Mouse (Mus musculus) cerebellum, postnatal 36 days (tissue): ENCODE measurements around the gene Rabl2.
A peak's percentile ranks its signal among the peaks of the same experiment; 100 is the strongest.

Experiments used
- DNase-seq, 2 experiments: peaks; one replicate each; pipeline ENCODE4 v3.0.0; 2021 to 2022; ENCODE audit warnings: mixed read lengths in 2 of 2

The Rabl2 gene

DNA sequence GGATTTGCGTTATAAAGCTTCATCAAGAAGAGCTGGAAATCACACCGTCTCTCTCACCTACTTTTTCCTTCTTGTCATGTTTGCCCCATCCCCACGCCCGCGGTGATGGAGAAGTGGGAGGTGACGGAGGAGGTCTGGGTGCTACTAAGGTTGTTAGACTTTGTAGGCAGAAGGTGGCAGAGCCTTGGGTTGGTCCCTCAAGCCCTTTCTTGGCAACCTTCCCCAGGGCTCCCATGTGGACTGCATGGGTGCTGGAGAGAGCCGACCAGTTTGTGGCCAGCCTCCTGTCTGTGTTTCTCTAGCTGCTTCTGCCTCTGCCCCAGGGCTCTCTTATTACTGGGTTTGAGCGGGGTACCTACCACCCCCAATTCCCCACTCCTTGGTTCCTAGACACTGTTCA, 41.2 kb downstream of the Rabl2 start:
- DNase-seq = no peak

DNA sequence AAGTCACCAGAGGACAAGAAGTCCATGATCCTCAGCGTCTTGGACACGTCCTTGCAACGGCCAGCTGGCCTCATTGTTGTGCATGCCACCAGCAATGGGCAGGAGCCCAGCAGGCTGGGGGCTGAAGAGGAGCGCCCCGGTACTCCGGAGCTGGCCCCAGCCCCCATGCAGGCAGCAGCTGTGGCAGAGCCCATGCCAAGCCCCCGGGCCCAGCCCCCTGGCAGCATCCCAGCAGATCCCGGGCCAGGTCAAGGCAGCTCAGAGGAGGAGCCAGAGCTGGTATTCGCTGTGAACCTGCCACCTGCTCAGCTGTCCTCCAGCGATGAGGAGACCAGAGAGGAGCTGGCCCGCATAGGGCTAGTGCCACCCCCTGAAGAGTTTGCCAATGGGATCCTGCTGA, 42.9 kb downstream of the Rabl2 start:
- DNase-seq = peak; percentile 88 to 95

DNA sequence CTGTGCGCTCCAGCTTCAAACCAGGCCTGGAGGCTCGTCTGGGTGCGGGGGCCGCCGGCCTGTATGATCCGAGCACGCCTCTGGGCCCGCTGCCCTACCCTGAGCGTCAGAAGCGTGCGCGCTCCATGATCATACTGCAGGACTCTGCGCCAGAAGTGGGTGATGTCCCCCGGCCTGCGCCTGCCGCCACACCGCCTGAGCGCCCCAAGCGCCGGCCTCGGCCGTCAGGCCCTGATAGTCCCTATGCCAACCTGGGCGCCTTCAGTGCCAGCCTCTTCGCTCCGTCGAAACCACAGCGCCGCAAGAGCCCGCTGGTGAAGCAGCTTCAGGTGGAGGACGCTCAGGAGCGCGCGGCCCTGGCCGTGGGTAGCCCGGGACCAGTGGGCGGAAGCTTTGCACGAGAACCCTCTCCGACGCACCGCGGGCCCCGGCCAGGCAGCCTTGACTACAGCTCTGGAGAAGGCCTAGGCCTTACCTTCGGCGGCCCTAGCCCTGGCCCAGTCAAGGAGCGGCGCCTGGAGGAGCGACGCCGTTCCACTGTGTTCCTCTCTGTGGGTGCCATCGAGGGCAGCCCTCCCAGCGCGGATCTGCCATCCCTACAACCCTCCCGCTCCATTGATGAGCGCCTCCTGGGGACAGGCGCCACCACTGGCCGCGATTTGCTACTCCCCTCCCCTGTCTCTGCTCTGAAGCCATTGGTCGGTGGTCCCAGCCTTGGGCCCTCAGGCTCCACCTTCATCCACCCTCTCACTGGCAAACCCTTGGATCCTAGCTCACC, 43.7 kb downstream of the Rabl2 start:
- peak in 1 of 2 experiments; percentile 54 for DNase-seq

DNA sequence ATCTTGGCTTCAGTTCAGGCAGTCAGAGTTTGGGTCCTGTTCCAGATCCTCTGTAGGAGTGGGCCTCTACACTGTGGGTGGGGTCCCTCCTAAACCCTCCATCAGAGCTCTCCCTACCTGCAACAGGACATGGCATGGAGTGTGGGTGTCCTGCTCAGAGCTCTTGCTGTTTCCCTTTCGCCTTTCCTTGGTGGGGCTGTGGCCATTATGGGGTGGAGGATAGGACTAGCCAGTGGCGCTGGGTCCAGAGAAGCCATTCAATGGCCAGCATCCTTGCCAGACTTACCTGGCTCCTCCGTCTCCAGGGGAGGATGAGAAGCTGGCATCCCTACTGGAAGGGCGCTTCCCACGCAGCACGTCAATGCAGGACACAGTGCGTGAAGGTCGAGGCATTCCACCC, 44.4 kb downstream of the Rabl2 start:
- DNase-seq = no peak

DNA sequence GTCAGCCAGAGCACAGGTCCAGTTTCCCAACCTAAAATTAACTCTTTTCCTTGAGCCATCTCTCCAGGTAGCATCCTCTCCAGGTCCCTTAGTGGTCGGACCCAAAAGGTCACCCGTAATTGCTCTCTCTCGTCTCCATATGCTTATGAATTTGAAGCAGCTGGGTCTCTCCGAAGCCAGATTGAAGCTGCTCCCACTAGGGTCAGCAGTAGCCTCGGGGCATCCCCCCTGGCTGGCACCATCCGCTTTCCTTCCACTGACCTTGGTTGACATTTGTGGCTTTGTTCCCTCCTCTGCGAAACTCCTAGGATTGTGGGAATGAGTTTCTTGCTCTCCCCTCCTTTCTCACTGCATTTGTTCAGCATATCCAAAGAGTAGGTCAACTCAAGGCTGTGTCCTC, 47.6 kb downstream of the Rabl2 start:
- DNase-seq = peak in 1 of 2 experiments; percentile 65

DNA sequence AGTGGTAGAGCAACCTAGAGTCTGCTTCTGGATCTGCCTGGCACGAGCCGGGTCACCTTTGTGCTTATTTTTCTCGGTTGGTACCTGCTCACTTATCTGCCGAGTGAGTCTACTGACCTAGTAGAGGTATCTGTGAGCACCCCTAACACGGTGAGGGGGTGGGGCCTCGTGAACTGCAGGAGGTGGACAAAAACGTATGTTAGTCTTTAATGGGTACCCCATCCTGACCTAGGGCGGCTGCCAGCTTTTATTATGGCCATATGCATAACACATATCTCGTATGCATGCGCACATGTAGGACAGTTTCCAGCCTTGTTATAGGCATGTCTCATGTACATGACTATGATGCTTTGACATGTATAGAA, 57.9 kb downstream of the Rabl2 start:
- peak in 1 of 2 experiments; percentile 21 for DNase-seq

DNA sequence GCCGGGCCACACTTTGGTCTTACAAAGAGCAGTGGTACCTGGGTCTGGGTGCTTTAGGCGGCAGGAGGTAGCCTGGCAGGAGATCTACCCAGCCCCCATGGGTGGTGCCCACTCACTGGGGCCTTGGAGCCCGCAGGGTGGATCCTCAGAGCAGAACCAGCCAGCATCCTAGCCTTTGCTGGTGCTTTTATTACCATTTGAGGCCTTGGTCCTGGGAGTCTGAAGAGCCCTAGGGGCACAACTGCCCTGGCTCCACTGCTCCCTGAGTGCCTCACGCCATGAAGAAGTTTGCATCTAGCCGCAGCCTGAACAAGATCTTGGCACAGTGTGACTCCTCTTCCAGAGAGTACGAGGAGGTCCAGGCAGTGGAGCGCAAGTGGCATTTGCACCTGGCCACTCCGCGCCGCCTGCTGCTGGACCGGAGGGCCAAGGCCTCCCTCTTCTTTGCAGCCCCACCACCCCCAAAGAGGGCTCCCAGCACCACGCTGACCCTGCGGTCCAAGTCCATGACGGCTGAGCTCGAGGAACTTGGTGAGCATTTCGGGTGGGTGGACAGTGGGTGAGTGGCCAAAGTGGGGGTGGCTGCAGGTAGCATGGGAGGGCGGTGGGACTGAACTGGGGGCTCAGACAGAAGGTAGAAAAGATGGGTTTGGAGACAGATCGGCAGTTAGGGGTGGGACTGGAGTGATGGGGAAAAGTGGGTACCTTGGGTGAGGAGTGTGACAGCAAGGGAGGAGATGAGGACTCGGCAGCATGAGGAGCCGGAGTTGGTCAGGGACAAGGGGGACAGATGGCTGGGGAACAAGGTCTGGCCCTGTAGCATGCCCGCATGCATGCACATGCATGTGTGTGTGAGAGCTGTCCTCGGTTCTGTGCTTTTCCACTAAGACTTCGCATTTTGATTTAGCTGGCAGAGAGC, 58.5 kb downstream of the Rabl2 start:
- DNase-seq = peak in 1 of 2 experiments; percentile 35
